Mouse (Mus musculus) induced T-regulatory cell, adult 2 months (primary cell): ENCODE data around the gene Zc3h7b.

ENCODE experiments used
- DNase-seq: peaks from one replicate; pipeline ENCODE4 v3.0.0-alpha.2; 2012; ENCODE audit warnings: low read depth

Zc3h7b gene

GRCm38 (mm10) chr15:81845724-81846123 lies 100.9 kb downstream of the Zc3h7b start:
- DNase-seq, result no peak
